Mouse (Mus musculus): ENCODE results near the gene Bri3. TPM values are rescaled to one million over a fixed set of nuclear protein-coding genes. Genes with fewer than 3 reads are reported as not detected.

The Bri3 gene
- polyA plus RNA-seq, 1 experiment from 2014 or later = 144 TPM

DNA sequence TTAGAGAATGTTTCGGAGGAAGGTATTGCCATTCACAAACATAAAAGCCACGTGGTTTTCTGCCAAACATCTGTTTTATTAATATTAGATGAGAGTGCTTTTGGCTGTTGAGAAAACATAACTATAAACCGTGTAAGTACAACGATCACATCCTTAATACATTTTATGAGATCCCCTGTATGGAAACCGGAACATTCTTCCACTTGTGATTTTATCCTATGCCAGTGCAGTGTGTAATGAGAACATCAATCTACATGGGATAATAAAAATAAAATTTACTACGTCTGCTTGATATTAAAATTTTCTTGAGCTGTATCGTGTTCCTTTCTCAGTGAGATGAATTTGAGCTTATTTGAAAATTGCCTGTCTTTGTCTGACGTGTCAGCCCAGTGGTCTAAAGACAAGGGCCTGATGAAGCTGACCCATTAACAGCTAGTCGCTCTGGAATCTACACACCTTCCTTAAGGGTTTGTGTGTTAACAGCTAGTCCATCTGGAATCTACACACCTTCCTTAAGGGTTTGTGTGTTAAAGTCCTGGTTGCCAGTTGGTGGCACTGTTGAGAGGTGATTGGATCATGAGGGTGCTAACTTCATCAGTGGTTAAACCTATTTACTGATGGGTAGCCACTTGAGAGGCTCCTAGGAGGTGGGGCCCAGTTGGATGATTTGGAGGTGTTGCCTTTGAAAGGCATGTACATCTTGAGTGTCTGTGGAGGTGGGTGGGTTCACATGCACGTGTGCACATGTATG lies 202.4 kb downstream of the Bri3 start:
- Histone ChIP-seq H3K36me3 (ENCODE audit: control insufficient read depth, insufficient read depth) (no peaks in the 10 kb centered on the region), H3K4me2 (ENCODE audit: low read depth, low read length) (no peak overlapping the region), H3K27ac (ENCODE audit: low read length) (no peak overlapping the region), H3K9me3 (replicated peaks; ENCODE audit: control insufficient read depth, low read length) (0 out of 2 replicates have a peak, but pooled peaks cover 4% of the 10 kb centered on the region), H3K9ac (ENCODE audit: low read length) (no peak overlapping the region), H3K4me3 (ENCODE audit: low read length) (no peak overlapping the region), H3K27me3 (ENCODE audit: control insufficient read depth, insufficient read depth, low read length) (no peaks in the 10 kb centered on the region), H3K4me1 (ENCODE audit: control insufficient read depth, insufficient read depth, low read length) (no peaks in the 10 kb centered on the region)
- no peak for ATAC-seq (replicated peaks; ENCODE audit: extremely low read depth, insufficient read depth, low FRiP score)
- 74% methylated on average over 10 of the region's 10 CpGs for WGBS

GRCm38 (mm10) chr5:144447226-144447616 lies 203.0 kb downstream of the Bri3 start:
- Histone ChIP-seq H3K4me1 (ENCODE audit: control insufficient read depth, insufficient read depth, low read length) (no peaks in the 10 kb centered on the region), H3K4me2 (ENCODE audit: low read depth, low read length) (no peak overlapping the region), H3K4me3 (ENCODE audit: low read length) (no peak overlapping the region), H3K36me3 (ENCODE audit: control insufficient read depth, insufficient read depth) (no peaks in the 10 kb centered on the region), H3K27me3 (ENCODE audit: control insufficient read depth, insufficient read depth, low read length) (no peaks in the 10 kb centered on the region), H3K27ac (ENCODE audit: low read length) (no peak overlapping the region), H3K9me3 (replicated peaks; ENCODE audit: control insufficient read depth, low read length) (0 out of 2 replicates have a peak, but pooled peaks cover 4% of the 10 kb centered on the region), H3K9ac (ENCODE audit: low read length) (no peak overlapping the region)
- no peak for ATAC-seq (replicated peaks; ENCODE audit: extremely low read depth, insufficient read depth, low FRiP score)
- 64% methylated on average over 8 of the region's 8 CpGs for WGBS

- Histone ChIP-seq H3K4me3 (ENCODE audit: low read length) (no peak overlapping the region), H3K36me3 (ENCODE audit: control insufficient read depth, insufficient read depth) (no peaks in the 10 kb centered on the region), H3K4me2 (ENCODE audit: low read depth, low read length) (no peak overlapping the region), H3K4me1 (ENCODE audit: control insufficient read depth, insufficient read depth, low read length) (no peaks in the 10 kb centered on the region), H3K9me3 (replicated peaks; ENCODE audit: control insufficient read depth, low read length) (0 out of 2 replicates have a peak, but pooled peaks cover 4% of the 10 kb centered on the region), H3K9ac (ENCODE audit: low read length) (no peak overlapping the region), H3K27me3 (ENCODE audit: control insufficient read depth, insufficient read depth, low read length) (no peaks in the 10 kb centered on the region), H3K27ac (ENCODE audit: low read length) (no peak overlapping the region)
- WGBS = 34% methylated on average over 5 of the region's 5 CpGs
- ATAC-seq (replicated peaks; ENCODE audit: extremely low read depth, insufficient read depth, low FRiP score) = no peak
Observed at GRCm38 (mm10) chr5:144447975-144448374, 203.7 kb downstream of the Bri3 start.

DNA sequence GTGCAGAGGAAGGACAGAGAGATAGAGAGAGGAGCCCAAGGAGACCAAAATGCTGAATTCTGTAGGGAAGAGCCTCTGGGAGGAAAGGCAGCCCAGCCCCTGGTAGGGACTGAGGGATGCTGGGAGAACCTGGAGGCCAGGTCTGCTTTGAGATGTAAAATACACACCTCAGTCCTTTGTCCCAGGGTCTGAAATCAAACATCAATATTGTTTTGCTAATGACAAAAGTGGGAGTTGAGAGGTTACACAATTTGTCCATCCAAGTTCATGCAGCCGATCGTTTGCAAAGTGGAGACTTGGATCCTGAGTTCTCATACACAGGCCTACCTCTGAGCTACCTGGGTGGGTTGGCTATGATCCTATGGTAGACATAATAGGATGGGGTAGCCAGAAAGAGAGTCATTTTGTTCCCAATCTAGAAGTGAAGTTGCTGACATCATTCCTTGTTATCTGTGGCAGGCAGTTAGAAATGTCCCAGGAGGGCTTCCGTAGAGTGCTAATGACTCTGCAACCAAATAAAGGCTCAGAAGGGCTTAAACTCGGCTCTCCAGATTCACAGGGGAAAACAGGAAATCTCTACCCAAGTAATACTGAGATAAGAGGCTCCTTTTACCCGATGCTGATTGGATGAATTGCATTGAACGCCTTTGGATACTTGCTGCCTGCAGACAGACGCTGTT lies 208.7 kb downstream of the Bri3 start:
- H3K9me3 ChIP-seq (replicated peaks; ENCODE audit: control insufficient read depth, low read length) = 0 out of 2 replicates have a peak, but pooled peaks cover 4% of the 10 kb centered on the region
- ATAC-seq (replicated peaks; ENCODE audit: extremely low read depth, insufficient read depth, low FRiP score) = no peak
- no peak overlapping the region for H3K4me3 ChIP-seq (ENCODE audit: low read length)
- H3K27me3 ChIP-seq (ENCODE audit: control insufficient read depth, insufficient read depth, low read length) = no peaks in the 10 kb centered on the region
- H3K4me1 ChIP-seq (ENCODE audit: control insufficient read depth, insufficient read depth, low read length) = peaks cover 4% of the 10 kb centered on the region
- WGBS = 45% methylated on average over 7 of the region's 7 CpGs
- H3K4me2 ChIP-seq (ENCODE audit: low read depth, low read length) = no peak overlapping the region
- no peak overlapping the region for H3K27ac ChIP-seq (ENCODE audit: low read length)
- no peaks in the 10 kb centered on the region for H3K36me3 ChIP-seq (ENCODE audit: control insufficient read depth, insufficient read depth)
- H3K9ac ChIP-seq (ENCODE audit: low read length) = no peak overlapping the region

GRCm38 (mm10) chr5:144457623-144458287 lies 213.5 kb downstream of the Bri3 start:
- Histone ChIP-seq H3K27ac (ENCODE audit: low read length) (no peak overlapping the region), H3K9ac (ENCODE audit: low read length) (no peak overlapping the region), H3K4me1 (ENCODE audit: control insufficient read depth, insufficient read depth, low read length) (peaks cover 4% of the 10 kb centered on the region)

GRCm38 (mm10) chr5:144466987-144467386 lies 222.8 kb downstream of the Bri3 start:
- H3K4me1 ChIP-seq (ENCODE audit: control insufficient read depth, insufficient read depth, low read length) = no peaks in the 10 kb centered on the region
- H3K9me3 ChIP-seq (replicated peaks; ENCODE audit: control insufficient read depth, low read length) = no peaks in the 10 kb centered on the region
- no peak overlapping the region for H3K4me2 ChIP-seq (ENCODE audit: low read depth, low read length)
- H3K9ac ChIP-seq (ENCODE audit: low read length) = no peak overlapping the region
- no peak overlapping the region for H3K27ac ChIP-seq (ENCODE audit: low read length)
- WGBS = 29% methylated on average over 6 of the region's 6 CpGs
- no peak for ATAC-seq (replicated peaks; ENCODE audit: extremely low read depth, insufficient read depth, low FRiP score)
- H3K27me3 ChIP-seq (ENCODE audit: control insufficient read depth, insufficient read depth, low read length) = no peaks in the 10 kb centered on the region
- H3K4me3 ChIP-seq (ENCODE audit: low read length) = no peak overlapping the region
- no peaks in the 10 kb centered on the region for H3K36me3 ChIP-seq (ENCODE audit: control insufficient read depth, insufficient read depth)

More at GRCm38 (mm10) chr5:144457623-144458287, 213.5 kb downstream of the Bri3 start:
- peaks cover 4% of the 10 kb centered on the region; the same call in 1 of the 2 replicates for H3K9me3 ChIP-seq (replicated peaks; ENCODE audit: control insufficient read depth, low read length)
- peak overlapping the region; percentile 53 for H3K4me2 ChIP-seq (ENCODE audit: low read depth, low read length)
- ATAC-seq (replicated peaks; ENCODE audit: extremely low read depth, insufficient read depth, low FRiP score) = no peak
- H3K4me3 ChIP-seq (ENCODE audit: low read length) = peak overlapping the region; percentile 19; the same call in 1 of the 2 replicates
- H3K36me3 ChIP-seq (ENCODE audit: control insufficient read depth, insufficient read depth) = no peaks in the 10 kb centered on the region
- H3K27me3 ChIP-seq (ENCODE audit: control insufficient read depth, insufficient read depth, low read length) = no peaks in the 10 kb centered on the region
- WGBS = 5% methylated on average over 11 of the region's 11 CpGs

GRCm38 (mm10) chr5:144473056-144473455 lies 228.8 kb downstream of the Bri3 start:
- peaks cover 3% of the 10 kb centered on the region; the same call in 1 of the 2 replicates for H3K9me3 ChIP-seq (replicated peaks; ENCODE audit: control insufficient read depth, low read length)
- ATAC-seq (replicated peaks; ENCODE audit: extremely low read depth, insufficient read depth, low FRiP score) = no peak

DNA sequence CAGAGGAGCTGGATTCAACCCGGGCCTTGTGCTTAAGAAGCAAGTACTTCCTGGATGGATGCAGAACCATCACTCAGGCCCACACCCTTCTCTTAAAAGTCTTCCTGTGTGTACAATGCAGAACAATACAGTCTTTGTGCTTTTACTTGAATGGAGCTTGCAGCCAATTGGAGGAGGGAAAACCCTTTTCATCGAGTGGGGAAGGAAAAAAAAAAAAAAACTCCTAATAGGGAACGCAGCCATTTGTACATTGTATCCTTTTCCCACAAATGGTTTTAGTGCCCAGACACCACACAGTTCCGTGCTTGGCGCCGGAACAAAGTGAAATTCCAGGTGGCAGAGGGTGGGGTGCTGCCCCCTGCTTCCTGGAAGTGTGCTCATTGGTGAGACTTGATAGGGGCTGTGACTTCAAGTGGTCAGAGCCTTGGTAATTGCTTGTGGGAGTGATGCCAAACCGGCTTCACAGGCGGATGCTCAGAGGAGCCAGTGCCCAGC lies 235.5 kb downstream of the Bri3 start:
- H3K4me2 ChIP-seq (ENCODE audit: low read depth, low read length) = no peak overlapping the region
- no peaks in the 10 kb centered on the region for H3K36me3 ChIP-seq (ENCODE audit: control insufficient read depth, insufficient read depth)
- no peaks in the 10 kb centered on the region for H3K27me3 ChIP-seq (ENCODE audit: control insufficient read depth, insufficient read depth, low read length)
- H3K4me3 ChIP-seq (ENCODE audit: low read length) = no peak overlapping the region
- no peaks in the 10 kb centered on the region for H3K4me1 ChIP-seq (ENCODE audit: control insufficient read depth, insufficient read depth, low read length)
- no peak overlapping the region for H3K27ac ChIP-seq (ENCODE audit: low read length)
- 60% methylated on average over 8 of the region's 8 CpGs for WGBS
- no peak for ATAC-seq (replicated peaks; ENCODE audit: extremely low read depth, insufficient read depth, low FRiP score)
- no peaks in the 10 kb centered on the region for H3K9me3 ChIP-seq (replicated peaks; ENCODE audit: control insufficient read depth, low read length)
- H3K9ac ChIP-seq (ENCODE audit: low read length) = no peak overlapping the region

More at GRCm38 (mm10) chr5:144473056-144473455, 228.8 kb downstream of the Bri3 start:
- WGBS = 68% methylated on average over 14 of the region's 14 CpGs
- H3K36me3 ChIP-seq (ENCODE audit: control insufficient read depth, insufficient read depth) = no peaks in the 10 kb centered on the region
- H3K4me3 ChIP-seq (ENCODE audit: low read length) = no peak overlapping the region
- H3K9ac ChIP-seq (ENCODE audit: low read length) = no peak overlapping the region
- H3K27me3 ChIP-seq (ENCODE audit: control insufficient read depth, insufficient read depth, low read length) = no peaks in the 10 kb centered on the region
- no peak overlapping the region for H3K27ac ChIP-seq (ENCODE audit: low read length)
- no peaks in the 10 kb centered on the region for H3K4me1 ChIP-seq (ENCODE audit: control insufficient read depth, insufficient read depth, low read length)
- H3K4me2 ChIP-seq (ENCODE audit: low read depth, low read length) = no peak overlapping the region

Data from heart, embryonic 16.5 days (tissue).